Mouse (Mus musculus) lung, postnatal 4 days (tissue): ENCODE results near the gene Map3k14.
"Not testable (repeated sequence)": the region's sequence is repeated elsewhere in the genome, so short reads cannot be mapped to it uniquely, and the experiment has no call there.

Source experiments
- DNase-seq, 2 experiments: peaks; one replicate each; pipeline ENCODE4 v3.0.0; 2021

The Map3k14 gene

GRCm38 (mm10) chr11:103244856-103245255 lies 22.4 kb downstream of the Map3k14 start:
- DNase-seq, result peak; percentile 32 to 74

- DNase-seq, result peak; percentile 36 to 66
These were observed 26.5 kb downstream of the Map3k14 start for GRCm38 (mm10) chr11:103240740-103241139.

- DNase-seq, result no peak
These were observed 29.5 kb downstream of the Map3k14 start for GRCm38 (mm10) chr11:103237757-103238156.

- DNase-seq, result no peak
These were observed 30.4 kb downstream of the Map3k14 start for GRCm38 (mm10) chr11:103236903-103237302.

GRCm38 (mm10) chr11:103236431-103236830 lies 30.8 kb downstream of the Map3k14 start:
- DNase-seq, result no peak

GRCm38 (mm10) chr11:103235702-103236101 lies 31.6 kb downstream of the Map3k14 start:
- peak; percentile 39 to 75 for DNase-seq

GRCm38 (mm10) chr11:103234447-103234846 lies 32.8 kb downstream of the Map3k14 start:
- DNase-seq, result no peak

GRCm38 (mm10) chr11:103232966-103233365 lies 34.3 kb downstream of the Map3k14 start:
- DNase-seq, result peak; percentile 85 to 89

GRCm38 (mm10) chr11:103231367-103231766 lies 35.9 kb downstream of the Map3k14 start:
- DNase-seq, result no peak

- DNase-seq, result no peak
These were observed 36.6 kb downstream of the Map3k14 start for GRCm38 (mm10) chr11:103230626-103231025.

- DNase-seq, result no peak
These were observed 37.7 kb downstream of the Map3k14 start for GRCm38 (mm10) chr11:103229608-103230007.

- no peak for DNase-seq
These were observed 43.3 kb downstream of the Map3k14 start for GRCm38 (mm10) chr11:103223951-103224456.

- no peak for DNase-seq
These were observed 43.8 kb downstream of the Map3k14 start for GRCm38 (mm10) chr11:103223444-103223843.

- DNase-seq, result not testable (repeated sequence)
These were observed 44.6 kb downstream of the Map3k14 start for GRCm38 (mm10) chr11:103222718-103223117.

- DNase-seq, result no peak
These were observed 45.8 kb downstream of the Map3k14 start for GRCm38 (mm10) chr11:103221437-103221836.

GRCm38 (mm10) chr11:103219995-103220394 lies 47.3 kb downstream of the Map3k14 start:
- no peak for DNase-seq

GRCm38 (mm10) chr11:103219259-103219658 lies 48.0 kb downstream of the Map3k14 start:
- no peak for DNase-seq

GRCm38 (mm10) chr11:103218517-103218901 lies 48.8 kb downstream of the Map3k14 start:
- DNase-seq, result no peak

GRCm38 (mm10) chr11:103217790-103218516 lies 49.3 kb downstream of the Map3k14 start, which contains the start of gene Spata32:
Gene Spata32, minus strand, starts transcription at chr11:103218432.
- DNase-seq, result peak; percentile 62 to 67

- DNase-seq, result no peak
These were observed 51.9 kb downstream of the Map3k14 start for GRCm38 (mm10) chr11:103215355-103215754.

GRCm38 (mm10) chr11:103213712-103214111 lies 53.6 kb downstream of the Map3k14 start:
- DNase-seq, result no peak

GRCm38 (mm10) chr11:103210291-103210690 lies 57.0 kb downstream of the Map3k14 start:
- DNase-seq, result no peak

GRCm38 (mm10) chr11:103208458-103208857 lies 58.8 kb downstream of the Map3k14 start, which contains the start of gene 1700023F06Rik:
Gene 1700023F06Rik, minus strand, starts transcription at chr11:103208558.
- DNase-seq, result no peak

GRCm38 (mm10) chr11:103206203-103206602 lies 61.1 kb downstream of the Map3k14 start:
- DNase-seq, result no peak
